Mouse (Mus musculus) liver, embryonic 14.5 days (tissue): ENCODE results near the gene Prrc2b. TPM values are rescaled to one million over a fixed set of nuclear protein-coding genes. Genes with fewer than 3 reads are reported as not detected.

Experiments used
- ATAC-seq: fragments of 200-750 bp; cut with Nextera tagmentation; 2 replicates; pipeline ENCODE4 v1.8.0; 2017; ENCODE audit warnings: moderate number of reproducible peaks, mild to moderate bottlenecking, moderate library complexity; ENCODE audit not compliant: insufficient read depth
- DNase-seq, 3 experiments: peaks; one replicate each; pipeline ENCODE4 v3.0.0-alpha.2; 2012 to 2013; ENCODE audit warnings: low read depth in 3 of 3, low spot score in 3 of 3
- H3K27ac ChIP-seq: fragments of 300-500 bp; sonication (generic); 2 replicates; pipeline ENCODE4 v1.5.1; 2014; ENCODE audit warnings: moderate library complexity, mild to moderate bottlenecking, control low read depth, inconsistent platforms
- H3K27me3 ChIP-seq: fragments of 300-500 bp; sonication (generic); 2 replicates; pipeline ENCODE4 v1.6.1; 2014; ENCODE audit warnings: mild to moderate bottlenecking, low read length, moderate library complexity; ENCODE audit not compliant: control insufficient read depth, insufficient read depth
- H3K36me3 ChIP-seq: fragments of 300-500 bp; sonication (generic); replicated peaks from 2 replicates; pipeline ENCODE4 v1.6.1; 2014; ENCODE audit warnings: low read depth; ENCODE audit not compliant: control insufficient read depth, insufficient read depth
- H3K4me1 ChIP-seq, 2 experiments: fragments of 200-500 bp in 1 of 2; fragments of 300-500 bp in 1 of 2; sonication (generic) in 1 of 2; replicated peaks; 2 replicates each; pipeline ENCODE4 v1.6.1; 2012 to 2014; ENCODE audit warnings: antibody characterized with exemption in 1 of 2, inconsistent platforms in 1 of 2, low read length in 1 of 2; ENCODE audit not compliant: control insufficient read depth in 2 of 2, insufficient read depth in 2 of 2
- H3K4me2 ChIP-seq: fragments of 300-500 bp; sonication (generic); 2 replicates; pipeline ENCODE4 v1.6.1; 2014; ENCODE audit warnings: low read depth, mild to moderate bottlenecking, control low read depth, moderate library complexity
- H3K4me3 ChIP-seq, 2 experiments: fragments of 200-500 bp in 1 of 2; fragments of 300-500 bp in 1 of 2; sonication (generic) in 1 of 2; 2 replicates each; pipeline ENCODE4 v1.5.1; 2012 to 2014; ENCODE audit warnings: low read depth in 2 of 2, low read length in 2 of 2, mild to moderate bottlenecking in 2 of 2, control low read depth in 1 of 2, inconsistent platforms in 1 of 2, moderate library complexity in 1 of 2; ENCODE audit not compliant: insufficient read depth in 1 of 2
- H3K9ac ChIP-seq: fragments of 300-500 bp; sonication (generic); replicated peaks from 2 replicates; pipeline ENCODE4 v1.6.1; 2014; ENCODE audit warnings: mild to moderate bottlenecking, control low read depth, moderate library complexity
- H3K9me3 ChIP-seq: fragments of 300-500 bp; sonication (generic); 2 replicates; pipeline ENCODE4 v1.6.1; 2016; ENCODE audit warnings: low read length, mixed read lengths; ENCODE audit not compliant: control insufficient read depth
- CTCF ChIP-seq: IDR thresholded peaks from 2 replicates; pipeline ENCODE4 v1.5.1; 2016; ENCODE audit warnings: antibody characterized with exemption, low read depth, control low read depth
- EP300 ChIP-seq: IDR thresholded peaks from 2 replicates; pipeline ENCODE4 v1.6.1; 2016; ENCODE audit warnings: antibody characterized with exemption, low read depth
- WGBS: fragments of 180-500 bp; shearing (Covaris S2); extraction: QIAGEN DNeasy Blood & Tissue Kit; methylation state at CpG from one replicate; pipeline ENCODE4 v1.1.7; 2014; ENCODE audit not compliant: insufficient replicate concordance; 5-methylcytosine and 5-hydroxymethylcytosine counted together
- polyA plus RNA-seq, 2 experiments: library from polyadenylated mRNA; depleted of rRNA in 1 of 2; stranded (reverse) in 1 of 2; unstranded in 1 of 2; fragments of >200 nt; fragmentation: Nextera tagmentation in 1 of 2; extraction: Ambion mirVana in 1 of 2; gene quantifications; 2 replicates each; pipeline versions ENCODE4 v1.2.1 to v1.2.3; 2012 to 2014

Gene Prrc2b
- polyA plus RNA-seq, 2 experiments, result 6.2 to 7.6 TPM

DNA sequence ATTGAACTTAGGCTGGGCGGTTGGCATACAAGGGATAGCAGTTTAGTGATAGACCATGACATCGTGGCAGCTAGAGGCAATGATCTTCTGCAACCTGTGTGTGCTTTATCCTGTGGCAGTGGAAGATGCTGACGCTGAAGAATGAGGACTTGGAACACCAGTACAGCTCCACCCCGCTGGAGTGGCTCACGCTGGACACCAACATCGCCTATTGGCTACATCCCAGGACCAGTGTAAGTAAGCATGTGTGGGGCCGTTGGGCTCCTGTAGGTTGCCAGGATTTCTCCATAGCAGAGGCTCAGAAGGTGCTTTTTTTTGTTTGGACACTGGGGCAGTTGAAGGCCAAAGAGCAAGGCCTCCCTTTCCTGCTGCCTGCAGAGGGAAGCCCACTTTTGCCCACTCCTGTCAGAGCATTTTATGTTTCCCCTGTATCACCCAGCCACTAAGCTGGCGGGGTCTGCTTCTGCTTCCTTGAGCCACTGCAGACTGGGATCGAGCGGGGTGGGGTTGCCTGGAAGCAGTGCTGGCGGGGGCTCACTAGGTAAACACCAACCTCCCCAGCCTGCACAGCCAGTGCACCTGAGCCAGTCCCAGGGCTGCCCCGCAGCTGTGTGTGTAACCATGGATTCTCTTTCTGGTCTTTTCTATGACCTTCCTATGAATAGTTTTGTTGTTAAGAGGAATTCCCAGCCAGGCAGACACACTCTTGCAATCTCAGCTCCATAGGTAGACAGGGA, 101.1 kb downstream of the Prrc2b start:
- TF ChIP-seq EP300, result no peak
- no peak for TF ChIP-seq CTCF
- H3K9me3 ChIP-seq, result no peaks in the 10 kb centered on the region
- no peak overlapping the region for H3K4me3 ChIP-seq
- H3K27me3 ChIP-seq, result no peaks in the 10 kb centered on the region
- H3K36me3 ChIP-seq, result peaks cover 19% of the 10 kb centered on the region
- no peak for ATAC-seq
- H3K4me2 ChIP-seq, result no peak overlapping the region
- WGBS, result 83% methylated on average over 12 of the region's 12 CpGs
- H3K4me1 ChIP-seq, result no peaks in the 10 kb centered on the region
- H3K9ac ChIP-seq, result no peak overlapping the region
- no peak overlapping the region for H3K27ac ChIP-seq
- no peak for DNase-seq

DNA sequence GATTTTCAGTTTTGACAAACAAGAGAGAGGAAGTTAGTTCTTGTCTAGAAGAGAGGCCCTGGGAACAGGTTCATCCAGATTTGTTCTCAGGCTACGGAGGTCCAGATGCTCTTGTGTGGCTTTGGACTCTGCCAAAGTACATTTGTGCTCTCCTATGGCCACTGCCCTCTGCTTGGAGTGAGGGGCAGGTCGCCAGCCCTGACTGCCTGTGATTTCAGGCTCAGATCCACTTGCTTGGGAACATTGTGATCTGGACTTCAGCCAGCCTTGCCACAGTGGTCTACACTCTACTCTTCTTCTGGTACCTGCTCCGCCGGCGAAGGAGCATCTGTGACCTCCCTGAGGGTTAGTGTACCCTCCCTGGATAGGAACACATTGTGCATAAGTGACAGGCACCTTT, 101.8 kb downstream of the Prrc2b start:
- Histone ChIP-seq H3K27me3 (no peaks in the 10 kb centered on the region), H3K4me1 (no peaks in the 10 kb centered on the region), H3K4me3 (no peak overlapping the region), H3K9ac (no peak overlapping the region), H3K36me3 (peaks cover 22% of the 10 kb centered on the region), H3K27ac (no peak overlapping the region), H3K9me3 (no peaks in the 10 kb centered on the region), H3K4me2 (no peak overlapping the region)
- no peak for ATAC-seq
- DNase-seq, result no peak
- TF ChIP-seq CTCF, result no peak
- TF ChIP-seq EP300, result no peak
- WGBS, result 80% methylated on average over 5 of the region's 5 CpGs

DNA sequence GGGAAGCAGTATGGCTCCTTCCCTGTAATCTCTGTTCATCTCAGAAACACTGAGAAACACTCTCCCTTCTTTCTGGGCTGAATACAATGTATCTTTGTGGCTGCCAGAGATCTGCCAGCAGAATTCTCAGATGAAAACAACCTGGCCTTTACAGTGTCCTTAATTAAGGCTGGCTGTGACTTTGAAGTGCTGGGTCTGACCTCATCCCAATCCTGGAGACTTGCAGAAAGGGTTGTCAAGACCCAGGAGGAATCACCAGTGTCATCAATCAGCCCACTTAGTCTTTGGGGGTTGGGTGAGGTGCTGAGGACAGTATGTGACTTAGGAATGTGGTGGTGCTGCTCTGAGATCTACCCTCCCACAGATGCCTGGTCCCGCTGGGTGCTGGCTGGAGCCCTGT, 102.5 kb downstream of the Prrc2b start:
- H3K4me3 ChIP-seq, result no peak overlapping the region
- DNase-seq (no peak), ATAC-seq (no peak)
- H3K9ac ChIP-seq, result no peak overlapping the region
- WGBS, result 86% methylated on average over 1 of the region's 1 CpGs
- no peaks in the 10 kb centered on the region for H3K27me3 ChIP-seq
- no peak overlapping the region for H3K27ac ChIP-seq
- H3K36me3 ChIP-seq, result peaks cover 21% of the 10 kb centered on the region
- no peak for TF ChIP-seq EP300
- no peak for TF ChIP-seq CTCF
- H3K4me1 ChIP-seq, result no peaks in the 10 kb centered on the region
- no peaks in the 10 kb centered on the region for H3K9me3 ChIP-seq
- no peak overlapping the region for H3K4me2 ChIP-seq

DNA sequence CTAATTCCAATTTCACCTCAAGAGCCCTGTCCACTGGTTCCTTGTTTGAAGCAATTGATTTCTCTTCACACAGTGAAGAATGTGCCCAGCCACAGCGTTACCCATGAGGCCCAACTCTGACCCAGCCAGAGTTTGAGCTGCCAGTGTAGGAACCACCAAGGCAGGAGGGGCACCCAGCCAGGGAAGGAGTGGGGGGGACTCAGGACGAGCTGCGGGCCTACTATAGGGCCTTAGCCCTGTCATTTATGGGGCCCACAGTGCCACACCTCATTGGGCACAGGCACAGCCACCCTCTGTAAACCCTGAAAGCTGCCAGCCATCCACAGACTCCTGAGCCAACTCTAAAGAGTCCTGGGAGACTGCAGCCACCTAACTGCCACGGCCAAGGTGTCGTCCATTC, 103.7 kb downstream of the Prrc2b start:
- Histone ChIP-seq H3K36me3 (peaks cover 21% of the 10 kb centered on the region), H3K9me3 (no peaks in the 10 kb centered on the region), H3K4me3 (no peak overlapping the region), H3K27me3 (no peaks in the 10 kb centered on the region), H3K4me1 (peaks cover 6 to 7% of the 10 kb centered on the region in 2 experiments), H3K9ac (no peak overlapping the region), H3K27ac (no peak overlapping the region), H3K4me2 (no peak overlapping the region)
- TF ChIP-seq EP300 (no peak), CTCF (no peak)
- 76% methylated on average over 5 of the region's 5 CpGs for WGBS
- DNase-seq (no peak), ATAC-seq (no peak)

DNA sequence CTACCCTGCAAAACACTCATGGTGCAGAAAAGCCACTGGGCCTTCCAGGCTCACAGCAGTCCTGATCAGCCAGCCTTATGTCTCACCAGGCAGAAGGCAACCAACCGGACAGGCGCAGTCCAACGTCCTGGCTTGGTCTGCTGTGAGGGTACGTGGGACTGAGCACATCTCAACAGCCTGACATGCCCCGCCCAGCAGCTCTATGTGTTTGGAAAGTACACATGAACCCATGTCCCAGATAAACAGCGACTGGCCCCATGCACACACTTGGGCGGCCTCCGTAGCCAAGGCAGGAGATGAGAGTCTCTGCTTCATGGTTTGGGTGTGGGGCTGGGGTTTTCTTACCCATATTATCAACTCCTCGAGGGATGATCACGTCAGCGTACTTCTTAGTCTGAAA, 105.4 kb downstream of the Prrc2b start:
- H3K36me3 ChIP-seq, result peaks cover 17% of the 10 kb centered on the region
- no peak for DNase-seq
- no peak for ATAC-seq
- H3K4me1 ChIP-seq, result peaks cover 6 to 13% of the 10 kb centered on the region in 2 experiments
- no peaks in the 10 kb centered on the region for H3K27me3 ChIP-seq
- WGBS, result 78% methylated on average over 11 of the region's 11 CpGs
- no peak overlapping the region for H3K9ac ChIP-seq
- no peak for TF ChIP-seq EP300
- TF ChIP-seq CTCF, result no peak
- no peak overlapping the region for H3K4me2 ChIP-seq
- no peak overlapping the region for H3K4me3 ChIP-seq
- no peaks in the 10 kb centered on the region for H3K9me3 ChIP-seq
- no peak overlapping the region for H3K27ac ChIP-seq
